Mouse (Mus musculus): ENCODE data around the gene C1qa. TPM values are rescaled to one million over a fixed set of nuclear protein-coding genes. Genes with fewer than 3 reads are reported as not detected.

C1qa gene
- polyA plus RNA-seq, 1 experiment from 2014 or later, result 16.8 TPM

DNA sequence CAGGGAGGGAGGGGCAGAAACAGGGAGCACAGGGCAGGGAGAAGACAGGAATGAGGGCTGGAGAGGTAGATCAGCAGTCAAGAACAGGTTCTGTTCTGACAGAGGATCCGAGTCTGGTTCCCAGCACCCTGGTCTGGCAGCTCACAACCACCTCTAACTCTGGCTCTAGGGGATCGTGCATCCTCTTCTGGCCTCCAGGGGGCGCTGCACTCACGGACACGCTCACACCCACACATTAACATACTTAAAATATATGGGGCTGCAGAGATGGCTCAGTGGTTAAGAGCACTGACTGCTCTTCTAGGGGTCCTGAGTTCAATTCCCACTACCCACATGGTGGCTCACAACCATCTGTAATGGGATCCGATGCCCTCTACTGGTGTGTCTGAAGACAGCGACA, 38.6 kb downstream of the C1qa start:
- no peak overlapping the region for H3K9ac ChIP-seq (replicated peaks; ENCODE audit: low read depth, low read length)
- H3K4me2 ChIP-seq (ENCODE audit: low read length), result no peak overlapping the region
- peaks cover 13% of the 10 kb centered on the region for H3K4me1 ChIP-seq (replicated peaks; ENCODE audit: control insufficient read depth, insufficient read depth, low read length)
- no peaks in the 10 kb centered on the region for H3K9me3 ChIP-seq (ENCODE audit: control insufficient read depth, low read length)
- no peak overlapping the region for H3K4me3 ChIP-seq (replicated peaks; ENCODE audit: low read length)
- ATAC-seq, result no peak
- H3K36me3 ChIP-seq (ENCODE audit: control insufficient read depth, insufficient read depth), result no peaks in the 10 kb centered on the region
- WGBS, result 83% methylated on average over 7 of the region's 7 CpGs
- no peaks in the 10 kb centered on the region for H3K27me3 ChIP-seq (replicated peaks; ENCODE audit: control insufficient read depth, insufficient read depth, low read length)
- no peak overlapping the region for H3K27ac ChIP-seq (ENCODE audit: low read length)

GRCm38 (mm10) chr4:136855081-136855480, 43.5 kb downstream of the C1qa start:
- Histone ChIP-seq H3K36me3 (ENCODE audit: control insufficient read depth, insufficient read depth) (no peaks in the 10 kb centered on the region), H3K4me3 (replicated peaks; ENCODE audit: low read length) (no peak overlapping the region), H3K27ac (ENCODE audit: low read length) (no peak overlapping the region), H3K9ac (replicated peaks; ENCODE audit: low read depth, low read length) (no peak overlapping the region), H3K4me2 (ENCODE audit: low read length) (no peak overlapping the region), H3K27me3 (replicated peaks; ENCODE audit: control insufficient read depth, insufficient read depth, low read length) (no peaks in the 10 kb centered on the region), H3K9me3 (ENCODE audit: control insufficient read depth, low read length) (no peaks in the 10 kb centered on the region), H3K4me1 (replicated peaks; ENCODE audit: control insufficient read depth, insufficient read depth, low read length) (no peaks in the 10 kb centered on the region)
- WGBS, result 29% methylated on average over 6 of the region's 6 CpGs
- ATAC-seq, result no peak

DNA sequence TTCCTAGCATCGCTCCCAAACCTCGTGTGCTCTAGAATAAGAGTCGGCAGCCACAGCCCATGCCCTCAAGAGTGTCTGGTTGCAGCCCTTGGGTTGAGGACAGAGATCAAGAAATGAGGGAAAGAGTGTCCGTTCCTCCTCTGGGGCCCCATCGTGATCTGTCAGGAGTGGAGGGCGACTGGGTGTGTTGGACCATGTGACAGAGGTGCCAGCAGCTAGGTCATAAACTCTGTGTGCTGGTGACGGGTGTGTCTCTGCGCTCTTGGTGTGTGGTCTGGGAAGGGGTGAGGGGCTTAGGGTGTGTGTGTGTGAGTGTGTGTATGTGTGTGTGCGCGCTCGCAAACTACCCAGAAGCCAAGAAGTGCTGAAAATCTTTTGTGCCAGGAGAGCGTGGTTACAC, 45.6 kb downstream of the C1qa start:
- no peak overlapping the region for H3K4me2 ChIP-seq (ENCODE audit: low read length)
- H3K4me3 ChIP-seq (replicated peaks; ENCODE audit: low read length), result no peak overlapping the region
- no peaks in the 10 kb centered on the region for H3K27me3 ChIP-seq (replicated peaks; ENCODE audit: control insufficient read depth, insufficient read depth, low read length)
- H3K4me1 ChIP-seq (replicated peaks; ENCODE audit: control insufficient read depth, insufficient read depth, low read length), result no peaks in the 10 kb centered on the region
- H3K36me3 ChIP-seq (ENCODE audit: control insufficient read depth, insufficient read depth), result no peaks in the 10 kb centered on the region
- ATAC-seq, result no peak
- no peak overlapping the region for H3K27ac ChIP-seq (ENCODE audit: low read length)
- no peak overlapping the region for H3K9ac ChIP-seq (replicated peaks; ENCODE audit: low read depth, low read length)
- H3K9me3 ChIP-seq (ENCODE audit: control insufficient read depth, low read length), result no peaks in the 10 kb centered on the region
- 85% methylated on average over 12 of the region's 12 CpGs for WGBS

DNA sequence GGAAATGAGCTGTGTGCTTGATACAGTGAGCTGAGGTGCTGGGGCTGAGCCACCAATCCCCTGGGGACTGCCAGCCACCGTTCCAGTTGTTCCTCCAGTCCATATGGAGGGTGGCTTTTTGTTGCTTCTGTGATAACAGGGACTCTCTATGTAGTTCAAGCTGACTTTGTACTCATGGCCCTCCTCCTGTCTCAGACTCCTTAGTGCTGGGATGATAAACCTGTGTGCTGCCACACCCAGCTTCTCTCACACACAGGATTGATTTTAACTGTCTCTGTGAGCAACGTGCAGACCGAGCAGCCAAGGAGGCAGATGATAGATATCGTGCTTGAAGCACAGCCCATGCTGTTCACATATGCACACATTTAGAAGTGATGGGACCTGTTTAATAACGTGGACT, 46.5 kb downstream of the C1qa start:
- H3K9ac ChIP-seq (replicated peaks; ENCODE audit: low read depth, low read length), result no peak overlapping the region
- no peaks in the 10 kb centered on the region for H3K4me1 ChIP-seq (replicated peaks; ENCODE audit: control insufficient read depth, insufficient read depth, low read length)
- H3K27ac ChIP-seq (ENCODE audit: low read length), result no peak overlapping the region
- no peaks in the 10 kb centered on the region for H3K36me3 ChIP-seq (ENCODE audit: control insufficient read depth, insufficient read depth)
- H3K4me3 ChIP-seq (replicated peaks; ENCODE audit: low read length), result no peak overlapping the region
- no peaks in the 10 kb centered on the region for H3K9me3 ChIP-seq (ENCODE audit: control insufficient read depth, low read length)
- no peak overlapping the region for H3K4me2 ChIP-seq (ENCODE audit: low read length)
- H3K27me3 ChIP-seq (replicated peaks; ENCODE audit: control insufficient read depth, insufficient read depth, low read length), result no peaks in the 10 kb centered on the region
- 59% methylated on average over 5 of the region's 5 CpGs for WGBS
- no peak for ATAC-seq

- no peak overlapping the region for H3K27ac ChIP-seq (ENCODE audit: low read length)
- H3K4me3 ChIP-seq (replicated peaks; ENCODE audit: low read length), result no peak overlapping the region
- 65% methylated on average over 4 of the region's 4 CpGs for WGBS
- no peak for ATAC-seq
- no peaks in the 10 kb centered on the region for H3K9me3 ChIP-seq (ENCODE audit: control insufficient read depth, low read length)
- H3K36me3 ChIP-seq (ENCODE audit: control insufficient read depth, insufficient read depth), result no peaks in the 10 kb centered on the region
- no peak overlapping the region for H3K9ac ChIP-seq (replicated peaks; ENCODE audit: low read depth, low read length)
- no peaks in the 10 kb centered on the region for H3K27me3 ChIP-seq (replicated peaks; ENCODE audit: control insufficient read depth, insufficient read depth, low read length)
- H3K4me2 ChIP-seq (ENCODE audit: low read length), result no peak overlapping the region
- peaks cover 5% of the 10 kb centered on the region for H3K4me1 ChIP-seq (replicated peaks; ENCODE audit: control insufficient read depth, insufficient read depth, low read length)
Measured at GRCm38 (mm10) chr4:136848565-136848964, 50.0 kb downstream of the C1qa start.

- ATAC-seq, result no peak
- peaks cover 5% of the 10 kb centered on the region for H3K4me1 ChIP-seq (replicated peaks; ENCODE audit: control insufficient read depth, insufficient read depth, low read length)
- H3K27me3 ChIP-seq (replicated peaks; ENCODE audit: control insufficient read depth, insufficient read depth, low read length), result no peaks in the 10 kb centered on the region
- no peak overlapping the region for H3K27ac ChIP-seq (ENCODE audit: low read length)
- H3K9ac ChIP-seq (replicated peaks; ENCODE audit: low read depth, low read length), result no peak overlapping the region
- no peaks in the 10 kb centered on the region for H3K36me3 ChIP-seq (ENCODE audit: control insufficient read depth, insufficient read depth)
- H3K4me3 ChIP-seq (replicated peaks; ENCODE audit: low read length), result no peak overlapping the region
- WGBS, result 51% methylated on average over 6 of the region's 6 CpGs
- no peaks in the 10 kb centered on the region for H3K9me3 ChIP-seq (ENCODE audit: control insufficient read depth, low read length)
- H3K4me2 ChIP-seq (ENCODE audit: low read length), result no peak overlapping the region
Measured at GRCm38 (mm10) chr4:136847166-136847565, 51.4 kb downstream of the C1qa start.

Other genes starting within 250 kb of the C1qa start
- 12.3 and 13.1 TPM in 2 replicates for gene Ephb2, start 62.8 kb downstream of the C1qa start, polyA plus RNA-seq (2015; fragmentation: Nextera tagmentation; extraction: Ambion mirVana)
- gene C1qb, start 12.6 kb downstream of the C1qa start, polyA plus RNA-seq (2015; fragmentation: Nextera tagmentation; extraction: Ambion mirVana), result 24.1 and 32.0 TPM in 2 replicates
- 13.9 and 17.6 TPM in 2 replicates for gene C1qc, start 5.7 kb downstream of the C1qa start, polyA plus RNA-seq (2015; fragmentation: Nextera tagmentation; extraction: Ambion mirVana)
- 3.7 and 6.7 TPM in 2 replicates for gene Epha8, start 58.0 kb upstream of the C1qa start, polyA plus RNA-seq (2015; fragmentation: Nextera tagmentation; extraction: Ambion mirVana)
- 5.3 and 6.0 TPM in 2 replicates for gene Zbtb40, start 150.0 kb upstream of the C1qa start, polyA plus RNA-seq (2015; fragmentation: Nextera tagmentation; extraction: Ambion mirVana)